Mouse (Mus musculus) neutrophil, adult 5-6 weeks (primary cell): ENCODE results near the gene Gm20716. TPM values are rescaled to one million over a fixed set of nuclear protein-coding genes. Genes with fewer than 3 reads are reported as not detected.

Experiments
- total RNA-seq: library from RNA; stranded (forward); fragments of 200-1000 nt; gene quantifications from 2 replicates; pipeline ENCODE4 v1.2.3, GENCODE M21; 2017

Gm20716 gene
- total RNA-seq, 1 experiment from 2014 or later = 44.1 TPM

Other genes starting within 250 kb of the Gm20716 start
- 0.25 and 0.58 TPM in 2 replicates for gene Ripor3, start 219.7 kb downstream of the Gm20716 start, total RNA-seq
- gene Pard6b, start 149.4 kb downstream of the Gm20716 start, total RNA-seq = 1.3 and 2.5 TPM in 2 replicates
- 8.1 and 13.3 TPM in 2 replicates for gene Adnp, start 23.3 kb downstream of the Gm20716 start, total RNA-seq
- 27.6 and 36.0 TPM in 2 replicates for gene Dpm1, start 227 bp upstream of the Gm20716 start, total RNA-seq
- 4.7 and 6.1 TPM in 2 replicates for gene Mocs3, start 258 bp upstream of the Gm20716 start, total RNA-seq
- gene Kcng1, start 51.4 kb upstream of the Gm20716 start, total RNA-seq = not detected in 2 replicates